Mouse (Mus musculus) ovary, postnatal 36 days (tissue): ENCODE results near the gene Depp1.

Experiments
- DNase-seq: peaks from one replicate; pipeline ENCODE4 v3.0.0; 2022; ENCODE audit warnings: low spot score, mixed read lengths

Gene Depp1

GRCm38 (mm10) chr6:116682317-116682716, 31.9 kb downstream of the Depp1 start:
- no peak for DNase-seq

- DNase-seq = no peak
Observed at GRCm38 (mm10) chr6:116693639-116694038, 43.2 kb downstream of the Depp1 start.

DNA sequence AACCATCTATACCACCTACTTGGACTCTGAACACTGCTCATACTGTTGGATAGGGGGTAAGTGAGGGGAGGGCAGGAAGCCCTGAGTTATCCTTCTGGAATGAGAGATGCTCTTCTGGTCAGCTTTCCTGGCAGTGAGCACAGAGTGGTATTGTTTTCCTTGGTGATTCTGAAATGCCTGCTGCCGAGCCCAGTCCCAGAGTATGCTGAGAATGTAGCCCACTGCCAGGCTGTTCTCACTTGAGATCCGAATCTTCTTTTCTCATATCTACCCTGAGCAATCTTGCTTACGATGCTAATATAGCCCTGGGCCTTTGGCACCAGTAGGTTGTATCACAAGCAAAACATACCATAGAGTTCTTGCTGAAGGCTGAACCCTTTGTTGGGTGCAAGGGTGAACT, 43.9 kb downstream of the Depp1 start:
- no peak for DNase-seq

GRCm38 (mm10) chr6:116697413-116697812, 47.0 kb downstream of the Depp1 start:
- DNase-seq = no peak

GRCm38 (mm10) chr6:116697896-116698425, 47.6 kb downstream of the Depp1 start:
- no peak for DNase-seq

DNA sequence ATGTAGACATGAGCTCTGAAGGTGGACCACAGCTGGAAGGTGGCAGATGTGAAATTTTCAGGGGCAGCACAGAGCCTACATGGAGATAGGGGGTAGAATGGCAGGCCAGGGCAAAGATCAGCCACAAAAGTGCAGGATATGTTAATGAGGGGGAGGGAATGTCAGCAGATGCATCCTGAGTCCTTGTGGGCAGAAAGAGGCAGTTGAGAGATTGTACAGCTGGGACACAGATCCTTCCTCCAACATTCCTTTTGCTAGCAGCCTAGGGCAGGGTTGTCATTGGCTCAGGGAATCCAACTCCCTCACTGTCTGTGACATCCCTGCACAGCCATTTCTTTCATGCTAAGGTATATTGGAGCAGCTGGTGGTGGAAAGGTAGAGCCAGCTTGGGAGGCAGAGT, 50.4 kb downstream of the Depp1 start:
- DNase-seq = no peak
